Mouse (Mus musculus) lung, adult 2 months (tissue): ENCODE data around the gene Lypla2.

Experiments
- CTCF ChIP-seq: fragments of 200-500 bp; IDR thresholded peaks from 2 replicates; pipeline ENCODE4 v1.5.1; 2011; ENCODE audit warnings: mild to moderate bottlenecking, low read length, control low read depth; ENCODE audit not compliant: insufficient read depth
- POLR2A ChIP-seq: fragments of 200-500 bp; IDR thresholded peaks from 2 replicates; pipeline ENCODE4 v1.6.1; 2011; ENCODE audit warnings: low read depth, mild to moderate bottlenecking, control low read depth, low read length, borderline replicate concordance; ENCODE audit errors: extremely low read depth

- TF ChIP-seq CTCF (no peak), POLR2A (no peak)
Observed at GRCm38 (mm10) chr4:135972911-135973811, 735 bp upstream of the Lypla2 start.
